In the genomic region with DNA sequence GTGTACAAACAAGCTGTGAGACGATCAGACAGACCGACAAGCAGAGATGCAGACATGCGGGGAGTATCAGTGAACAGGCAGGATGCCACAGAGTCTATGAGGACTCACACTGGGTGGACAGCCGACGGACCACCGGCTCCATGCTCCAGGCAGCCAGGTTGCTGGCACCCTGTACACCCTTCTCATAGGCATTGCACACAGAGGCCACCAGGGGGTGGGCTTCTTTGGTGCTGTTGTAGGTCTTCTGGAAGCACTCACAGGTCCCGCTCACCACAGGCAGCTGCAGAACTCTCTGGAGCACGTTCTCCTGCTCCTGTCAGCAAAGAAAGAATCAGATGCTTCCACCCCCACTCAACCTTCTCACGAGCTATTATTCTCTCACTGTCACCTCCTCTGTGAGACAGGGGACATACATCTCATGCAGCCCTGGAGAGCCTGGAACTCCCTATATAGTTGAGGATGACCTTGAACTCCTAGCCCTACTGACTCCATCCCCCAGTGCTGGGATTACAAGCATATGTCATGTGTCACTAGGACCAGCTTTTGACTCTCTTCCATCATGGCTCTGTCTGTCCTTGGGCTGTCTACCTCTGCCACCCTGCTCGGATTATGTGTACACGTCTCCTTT, we compare ENCODE assay signal across 8 mouse cellular contexts. TPM values are rescaled to one million over a fixed set of nuclear protein-coding genes. Genes with fewer than 3 reads are reported as not detected.
DNase-seq lines count a peak whose midpoint lies in the region; ATAC-seq lines count a peak whose summit lies in the region.

No protein-coding gene starts in this region.

- no peak overlapping the region for H3K9ac ChIP-seq in limb, embryonic 13.5 days

- no peaks in the 10 kb centered on the region for H3K4me1 ChIP-seq in limb, embryonic 13.5 days
- peaks cover 5% of the 10 kb centered on the region; the same call in 1 of the 2 replicates for H3K4me1 ChIP-seq in limb, embryonic 10.5 days

- H3K9me3 ChIP-seq in limb, embryonic 13.5 days: no peaks in the 10 kb centered on the region
- no peaks in the 10 kb centered on the region for H3K9me3 ChIP-seq in limb, embryonic 10.5 days (replicated peaks)

- H3K36me3 ChIP-seq in limb, embryonic 13.5 days: 0 out of 2 replicates have a peak, but pooled peaks cover 2% of the 10 kb centered on the region
- no peaks in the 10 kb centered on the region for H3K36me3 ChIP-seq in limb, embryonic 10.5 days

- H3K27me3 ChIP-seq in limb, embryonic 13.5 days: peaks cover 9% of the 10 kb centered on the region; the same call in 1 of the 2 replicates
- peaks cover 48% of the 10 kb centered on the region for H3K27me3 ChIP-seq in limb, embryonic 10.5 days (ENCODE audit: low read depth, poor library complexity, severe bottlenecking)

- H3K4me2 ChIP-seq in limb, embryonic 13.5 days (replicated peaks): no peak overlapping the region

- ATAC-seq in limb, embryonic 13.5 days (ENCODE audit: low FRiP score, low read depth): peak; percentile 29; the same call in 1 of the 2 replicates
- peak; percentile 42 for ATAC-seq in megakaryocyte progenitor cell, adult 5-6 weeks (replicated peaks; ENCODE audit: poor library complexity)

- peak; percentile 57 for DNase-seq in adrenal gland, adult 2 months
- DNase-seq in adrenal gland, adult 8-10 months: no peak
- no peak for DNase-seq in limb, embryonic 10.5 days (ENCODE audit: low spot score)
- peak; percentile 80 for DNase-seq in ZHBTc4 (ENCODE audit: low read depth, low spot score)
- no peak for DNase-seq in left cerebral cortex, adult 18-20 months (ENCODE audit: low spot score in 2 of 2)
- DNase-seq in spleen, postnatal 4 days (ENCODE audit: low spot score in 2 of 2): no peak

- 61% methylated on average over 11 of the region's 11 CpGs for WGBS in limb, embryonic 13.5 days
- WGBS in limb, embryonic 10.5 days: 69% methylated on average over 11 of the region's 11 CpGs

- no peak overlapping the region for H3K27ac ChIP-seq in limb, embryonic 13.5 days
- no peak overlapping the region for H3K27ac ChIP-seq in limb, embryonic 10.5 days

- no peak overlapping the region for H3K4me3 ChIP-seq in limb, embryonic 13.5 days
- H3K4me3 ChIP-seq in limb, embryonic 10.5 days: no peak overlapping the region

RNA-seq across cellular contexts. Expression of a gene that starts 2.8 kb away (rescaled TPM):
- total RNA-seq in adrenal gland, adult 2 months (2021): 100 to 1,000 TPM; 564 to 869 TPM
- 554 and 930 TPM in 2 replicates for polyA plus RNA-seq in adrenal gland, adult 2 months (2012; rRNA removed)
- total RNA-seq in adrenal gland, adult 8-10 months (2022): 100 to 1,000 TPM; 277 to 564 (median 391) TPM
- polyA plus RNA-seq in limb, embryonic 13.5 days (2015; fragmentation: Nextera tagmentation; extraction: Ambion mirVana): not detected in 2 replicates
- polyA plus RNA-seq in limb, embryonic 10.5 days (2016; fragmentation: Nextera tagmentation; extraction: Ambion mirVana): not detected in 2 replicates
- total RNA-seq in megakaryocyte progenitor cell, adult 5-6 weeks (2015): not detected in 2 replicates
- total RNA-seq in megakaryocyte progenitor cell, adult 5-6 weeks (2017): not detected in 2 replicates
- not detected for total RNA-seq in left cerebral cortex, adult 18-20 months (2021)

RNA-seq across cellular contexts. Expression of a gene that starts 13.1 kb away (rescaled TPM):
- 10 to 100 TPM; 53.4 to 53.7 TPM for total RNA-seq in adrenal gland, adult 2 months (2021)
- polyA plus RNA-seq in adrenal gland, adult 2 months (2012; rRNA removed): 34.9 and 39.7 TPM in 2 replicates
- 10 to 100 TPM; 52.5 to 60.1 (median 54.5) TPM for total RNA-seq in adrenal gland, adult 8-10 months (2022)
- 9.9 and 11.7 TPM in 2 replicates for polyA plus RNA-seq in limb, embryonic 13.5 days (2015; fragmentation: Nextera tagmentation; extraction: Ambion mirVana)
- 6.6 and 11.3 TPM in 2 replicates for polyA plus RNA-seq in limb, embryonic 10.5 days (2016; fragmentation: Nextera tagmentation; extraction: Ambion mirVana)
- total RNA-seq in megakaryocyte progenitor cell, adult 5-6 weeks (2015): 1.7 TPM in 2 replicates
- total RNA-seq in megakaryocyte progenitor cell, adult 5-6 weeks (2017): 1.7 and 2.4 TPM in 2 replicates
- total RNA-seq in left cerebral cortex, adult 18-20 months (2021): 10 to 100 TPM; 10.9 to 11.9 TPM

RNA-seq across cellular contexts. Expression of a gene that starts 13.1 kb away (rescaled TPM):
- 1 to 10 TPM; 1.5 to 1.6 TPM for total RNA-seq in adrenal gland, adult 2 months (2021)
- polyA plus RNA-seq in adrenal gland, adult 2 months (2012; rRNA removed): 1.5 and 1.8 TPM in 2 replicates
- total RNA-seq in adrenal gland, adult 8-10 months (2022): 1 to 10 TPM in 3 of 4 experiments, under 1 TPM in 1; 0.99 to 1.6 (median 1.3) TPM
- 0.11 and 0.27 TPM in 2 replicates for polyA plus RNA-seq in limb, embryonic 13.5 days (2015; fragmentation: Nextera tagmentation; extraction: Ambion mirVana)
- 0.19 and 0.35 TPM in 2 replicates for polyA plus RNA-seq in limb, embryonic 10.5 days (2016; fragmentation: Nextera tagmentation; extraction: Ambion mirVana)
- total RNA-seq in megakaryocyte progenitor cell, adult 5-6 weeks (2015): not detected in 2 replicates
- not detected in 2 replicates for total RNA-seq in megakaryocyte progenitor cell, adult 5-6 weeks (2017)
- under 1 TPM in 1 of 2 experiments, not detected in 1; 0.21 TPM for total RNA-seq in left cerebral cortex, adult 18-20 months (2021)

RNA-seq across cellular contexts. Expression of a gene that starts 14.3 kb away (rescaled TPM):
- total RNA-seq in adrenal gland, adult 2 months (2021): 1 to 10 TPM; 1.8 to 4.2 TPM
- polyA plus RNA-seq in adrenal gland, adult 2 months (2012; rRNA removed): 2.9 and 4.7 TPM in 2 replicates
- total RNA-seq in adrenal gland, adult 8-10 months (2022): 1 to 10 TPM; 2.8 to 6.4 (median 4.2) TPM
- polyA plus RNA-seq in limb, embryonic 13.5 days (2015; fragmentation: Nextera tagmentation; extraction: Ambion mirVana): 6.5 and 6.9 TPM in 2 replicates
- polyA plus RNA-seq in limb, embryonic 10.5 days (2016; fragmentation: Nextera tagmentation; extraction: Ambion mirVana): 7.2 and 8.5 TPM in 2 replicates
- 0.30 and 0.49 TPM in 2 replicates for total RNA-seq in megakaryocyte progenitor cell, adult 5-6 weeks (2015)
- 1.0 and 1.5 TPM in 2 replicates for total RNA-seq in megakaryocyte progenitor cell, adult 5-6 weeks (2017)
- 1 to 10 TPM; 1.1 to 1.6 TPM for total RNA-seq in left cerebral cortex, adult 18-20 months (2021)

Comparison
In these comparisons a context has a peak if more than half of its experiments do, and no peak if none do; other contexts are left out.
1. DNase-seq: peak in adrenal gland, adult 2 months (single experiment) and ZHBTc4 (single experiment); none in adrenal gland, adult 8-10 months (single experiment), limb, embryonic 10.5 days (single experiment), left cerebral cortex, adult 18-20 months (0 of 2) and spleen, postnatal 4 days (0 of 2).
2. RNA of a gene that starts 2.8 kb away (total RNA-seq): 564 to 869 TPM in adrenal gland, adult 2 months and 277 to 564 TPM in adrenal gland, adult 8-10 months; not detected in left cerebral cortex, adult 18-20 months and not detected in megakaryocyte progenitor cell, adult 5-6 weeks; every median in the first group is over 100 times any median in the second.